Mouse (Mus musculus): ENCODE measurements around the gene Galnt18.

Galnt18 gene

DNA sequence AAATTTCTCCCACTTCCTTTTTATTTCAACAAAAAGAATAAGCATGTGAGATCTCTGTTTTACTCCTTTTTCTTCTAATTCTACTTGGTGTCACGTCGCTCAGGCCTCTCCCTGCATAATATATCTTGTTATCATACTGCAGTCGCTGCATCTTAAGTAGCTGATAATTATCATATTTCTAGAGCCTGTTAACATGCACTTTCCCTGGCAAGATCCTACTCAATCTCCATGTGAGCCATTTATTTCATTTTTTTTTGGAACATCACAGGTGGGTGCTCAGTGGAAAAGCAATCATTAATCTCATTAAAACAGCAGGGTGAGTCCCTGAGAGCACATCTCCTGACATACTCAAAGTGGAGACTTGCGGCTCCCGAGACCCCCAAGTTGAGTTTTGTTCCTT lies 143.3 kb downstream of the Galnt18 start:
- no peak for DNase-seq (ENCODE audit: low spot score)

DNA sequence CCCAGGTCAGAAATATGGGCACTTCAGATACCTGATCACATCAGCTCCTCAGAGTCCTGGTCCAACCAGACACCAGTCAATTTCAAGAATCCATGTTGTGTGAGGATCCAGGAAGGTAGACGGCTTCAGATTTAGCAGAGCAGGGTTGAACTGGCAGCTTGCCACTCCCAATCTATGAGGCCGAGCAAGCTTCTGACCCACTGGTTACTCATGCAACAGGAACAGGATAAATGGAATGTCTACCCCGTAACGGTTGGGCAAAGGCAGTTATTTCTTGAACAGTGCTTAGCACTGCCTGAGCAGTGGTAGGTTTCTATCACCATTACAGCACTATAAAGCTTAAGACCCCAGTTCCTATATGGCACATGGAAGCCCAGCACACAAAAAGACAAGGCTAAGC lies 148.5 kb downstream of the Galnt18 start:
- no peak for DNase-seq (ENCODE audit: low spot score)

DNA sequence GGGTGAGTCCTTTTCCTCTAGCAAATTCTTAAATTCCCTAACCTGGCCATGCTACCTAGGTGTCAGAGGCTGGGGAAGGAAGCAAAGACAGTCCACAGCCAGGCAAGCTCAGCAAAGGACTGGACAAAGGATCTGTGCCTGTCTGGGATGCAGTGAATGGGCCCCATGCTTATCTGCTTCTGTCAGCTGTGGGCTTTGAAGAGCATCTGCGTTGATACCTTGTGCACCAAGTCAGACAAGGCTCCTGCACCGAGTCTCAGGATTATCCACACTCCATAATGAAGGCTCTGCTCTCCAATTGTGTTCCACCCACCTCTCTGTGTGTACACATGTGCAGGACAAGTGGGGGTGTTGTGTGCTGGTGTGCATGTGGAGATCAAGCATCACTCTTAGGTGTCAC lies 153.5 kb downstream of the Galnt18 start:
- DNase-seq (ENCODE audit: low spot score) = no peak

DNA sequence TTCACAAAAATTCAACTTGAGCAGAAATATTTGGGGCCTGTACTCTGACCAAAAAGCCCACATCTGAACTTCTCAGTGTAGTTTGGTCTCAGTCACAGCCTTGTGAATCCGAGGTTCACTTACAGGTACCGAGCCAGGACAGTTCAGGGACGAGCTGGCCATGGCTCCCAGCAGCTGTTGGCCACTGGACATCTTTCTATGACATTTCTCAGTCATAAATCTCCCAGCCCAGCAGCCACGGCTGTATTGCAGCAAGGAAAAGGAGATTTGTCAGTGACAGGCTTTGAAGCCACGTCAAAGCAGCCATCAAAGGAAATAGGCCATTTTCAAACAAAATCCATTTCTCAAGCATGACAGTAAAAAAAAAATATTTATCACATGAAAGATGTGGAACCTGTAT lies 154.0 kb downstream of the Galnt18 start:
- DNase-seq (ENCODE audit: low spot score) = no peak

DNA sequence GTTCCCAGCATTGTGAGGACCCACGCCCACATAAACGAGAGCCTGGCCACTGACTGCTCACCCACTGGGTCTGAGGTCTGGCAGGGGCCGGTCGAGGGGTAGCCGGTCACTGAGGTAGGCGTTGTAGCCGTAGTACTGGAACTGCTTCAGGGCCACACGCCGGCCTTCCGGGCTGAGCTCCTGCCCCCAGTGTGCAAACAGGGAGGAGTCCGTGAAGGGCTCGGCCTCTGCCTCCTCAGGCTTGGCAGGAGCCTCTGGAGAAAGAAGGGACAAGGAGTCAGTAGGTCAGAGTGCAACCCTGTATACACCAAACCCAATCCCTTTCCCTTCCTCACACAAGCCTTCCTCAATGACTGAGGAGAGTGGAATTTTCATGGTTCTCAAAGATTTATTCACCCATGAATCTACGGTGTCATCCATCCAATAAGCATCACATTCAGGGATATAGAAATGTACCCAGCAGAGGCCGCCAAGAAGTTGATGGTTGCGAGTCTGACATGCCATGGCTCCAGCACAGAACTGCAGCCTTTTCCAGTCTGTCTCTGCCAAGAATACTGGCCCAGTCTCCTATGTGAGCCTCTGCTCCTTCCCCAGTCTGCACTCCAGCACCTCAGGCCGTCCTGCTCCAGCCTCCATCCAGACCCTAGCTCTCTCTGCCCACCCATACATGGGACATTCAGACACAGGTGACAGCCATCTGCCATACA lies 163.4 kb downstream of the Galnt18 start:
- DNase-seq (ENCODE audit: low spot score) = no peak

DNA sequence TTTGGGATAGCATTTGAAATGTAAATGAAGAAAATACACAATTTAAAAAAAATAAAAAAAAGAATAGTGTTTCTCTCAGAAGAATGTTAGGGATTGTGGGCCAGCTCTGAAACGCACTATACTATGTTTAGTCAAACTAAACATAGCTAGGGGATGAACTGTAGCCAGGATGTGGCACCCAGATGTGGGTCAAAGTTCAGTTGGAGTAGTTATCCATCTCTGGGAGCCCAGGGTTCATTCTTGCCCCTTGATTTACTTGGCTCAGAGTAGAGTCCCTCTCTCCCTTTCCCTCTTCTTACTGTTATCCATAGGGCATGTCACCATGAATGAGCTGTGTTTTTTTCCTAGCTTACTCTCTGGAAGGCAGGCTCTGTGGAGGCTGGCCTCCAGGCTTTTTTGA lies 165.3 kb downstream of the Galnt18 start:
- DNase-seq (ENCODE audit: low spot score) = no peak

DNA sequence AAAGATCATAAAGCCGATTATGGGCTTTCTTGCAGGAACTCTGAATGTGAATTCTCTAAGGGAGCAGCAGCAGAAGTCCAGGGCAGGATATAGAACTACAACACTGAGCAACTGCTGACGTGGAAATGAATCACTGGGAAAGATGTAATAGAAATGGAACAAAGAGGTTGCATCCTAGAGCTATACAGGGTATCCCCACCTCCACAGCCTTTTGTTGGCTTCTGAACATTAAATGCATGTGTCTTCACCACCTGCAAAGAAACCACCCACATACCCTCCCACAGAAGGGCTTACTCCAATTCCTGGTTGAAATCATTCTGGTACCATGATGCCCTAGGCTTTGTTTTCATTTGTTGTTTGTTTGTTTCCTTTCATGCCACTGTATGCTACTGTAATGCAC lies 172.3 kb downstream of the Galnt18 start:
- no peak for DNase-seq (ENCODE audit: low spot score)

DNA sequence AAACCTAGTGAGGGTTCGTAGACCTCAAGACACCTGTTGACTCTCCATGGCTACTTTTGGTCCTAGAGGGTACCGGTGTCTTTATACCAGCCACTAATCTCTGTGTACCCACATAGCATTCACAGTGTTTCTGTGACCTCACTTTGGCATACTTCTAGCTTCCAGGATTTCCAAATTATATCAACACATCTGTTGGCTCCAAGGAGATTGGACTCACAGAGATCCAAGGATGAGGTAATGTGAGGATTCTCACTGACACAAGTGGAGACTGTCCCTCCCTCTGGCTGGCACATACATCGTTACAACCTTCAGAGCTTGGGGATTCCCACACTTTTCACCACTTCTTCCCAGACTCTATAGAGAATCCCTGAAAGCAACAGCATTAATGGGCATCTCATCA lies 173.7 kb downstream of the Galnt18 start:
- no peak for DNase-seq (ENCODE audit: low spot score)

DNA sequence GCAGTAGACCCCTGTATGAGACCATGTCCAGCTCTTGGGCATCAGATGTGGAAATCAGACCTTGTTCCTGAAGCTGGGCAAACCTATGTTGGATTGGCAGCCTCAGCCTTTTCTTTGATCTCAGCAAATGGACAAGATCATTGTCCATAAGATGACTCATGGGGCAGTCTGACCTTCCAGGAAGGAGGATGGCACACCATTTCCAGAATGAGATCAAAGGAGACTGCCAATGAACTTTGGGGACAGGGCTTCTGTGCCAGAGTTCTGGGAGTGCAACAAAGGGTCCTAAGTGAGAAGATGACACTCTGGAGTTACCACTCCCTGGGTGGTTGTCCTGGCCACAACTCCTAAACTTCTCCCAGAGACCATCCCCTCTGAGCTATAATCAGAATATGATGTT lies 174.1 kb downstream of the Galnt18 start:
- DNase-seq (ENCODE audit: low spot score) = no peak

DNA sequence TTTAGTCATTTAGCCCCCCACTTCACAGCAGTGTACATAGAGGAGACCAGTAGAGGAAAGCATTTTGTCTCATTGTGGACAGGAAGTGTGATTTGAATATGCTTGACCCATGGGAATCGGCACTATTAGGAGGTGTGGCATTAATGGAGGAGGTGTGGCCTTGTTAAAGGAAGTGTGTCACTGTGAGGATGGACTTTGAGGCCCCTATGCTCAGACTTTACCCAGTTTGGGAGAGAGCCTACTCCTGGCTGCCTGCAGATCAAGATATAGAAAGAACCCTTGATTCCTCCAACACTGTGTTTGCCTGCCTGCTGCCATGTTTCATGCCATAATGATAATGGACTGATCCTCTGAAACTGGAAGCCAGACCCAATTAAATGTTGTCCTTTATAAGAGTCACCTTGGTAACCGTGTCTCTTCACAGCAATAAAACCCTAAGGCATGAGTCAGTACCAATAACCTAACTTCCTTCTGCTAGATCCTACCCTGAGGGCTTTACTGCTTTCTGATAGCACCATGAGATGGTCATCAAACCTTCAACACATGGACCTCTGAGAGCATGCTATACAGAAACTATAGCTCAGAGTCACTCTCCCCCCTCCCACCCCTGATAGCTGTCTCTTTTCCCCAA lies 175.1 kb downstream of the Galnt18 start:
- DNase-seq (ENCODE audit: low spot score) = no peak

DNA sequence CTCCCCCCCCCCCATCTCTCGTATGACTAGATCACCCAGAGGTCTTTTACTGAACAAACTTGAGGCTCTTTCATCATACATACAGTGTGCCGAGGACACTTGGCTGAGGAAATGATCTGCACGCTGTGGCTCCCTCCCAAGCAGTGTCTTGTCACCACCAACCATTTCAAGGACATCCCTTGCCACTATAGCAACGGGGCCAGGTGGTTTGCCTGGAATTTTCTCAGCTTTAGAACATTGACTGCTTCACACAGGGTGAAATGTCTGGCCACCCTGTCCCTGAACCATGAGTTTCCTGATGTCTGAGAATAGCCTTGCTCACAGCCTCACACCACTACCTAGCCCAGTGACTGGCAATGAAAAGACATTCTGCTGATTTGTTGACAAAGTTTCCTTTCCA lies 176.6 kb downstream of the Galnt18 start:
- DNase-seq (ENCODE audit: low spot score) = no peak

DNA sequence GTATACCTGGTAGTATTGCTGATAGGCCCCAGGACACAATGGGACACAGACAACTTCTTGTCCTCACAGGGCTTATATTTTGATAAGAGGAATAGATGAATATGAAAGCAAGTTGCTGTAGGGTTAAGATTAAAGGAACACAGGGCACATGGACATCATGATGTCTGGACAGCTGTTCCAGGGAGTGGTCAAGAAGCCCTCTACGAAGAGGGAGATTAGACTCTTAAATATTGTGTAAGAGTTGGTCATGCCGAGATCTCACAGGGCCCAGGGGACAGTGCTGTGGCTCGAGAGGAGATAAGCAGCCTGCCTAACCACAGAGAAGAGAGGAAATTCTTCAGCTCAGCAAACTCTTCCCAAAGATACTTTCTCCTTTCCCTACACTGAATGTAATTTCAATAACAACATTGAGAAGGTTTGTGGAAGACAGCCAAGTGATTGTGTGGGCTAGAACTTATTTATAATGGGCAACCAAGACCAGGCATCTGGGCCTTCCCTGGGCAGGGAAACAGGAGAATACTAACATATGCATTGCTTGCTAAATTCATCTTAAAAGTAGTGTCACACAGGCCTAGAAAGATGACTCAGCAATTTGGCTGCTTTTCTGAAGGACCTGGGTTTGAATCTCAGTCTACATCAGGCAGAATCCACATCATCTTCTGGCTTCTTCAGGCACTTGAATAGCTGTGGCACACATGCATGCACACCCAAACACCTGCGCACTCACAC lies 178.3 kb downstream of the Galnt18 start:
- no peak for DNase-seq (ENCODE audit: low spot score)

DNA sequence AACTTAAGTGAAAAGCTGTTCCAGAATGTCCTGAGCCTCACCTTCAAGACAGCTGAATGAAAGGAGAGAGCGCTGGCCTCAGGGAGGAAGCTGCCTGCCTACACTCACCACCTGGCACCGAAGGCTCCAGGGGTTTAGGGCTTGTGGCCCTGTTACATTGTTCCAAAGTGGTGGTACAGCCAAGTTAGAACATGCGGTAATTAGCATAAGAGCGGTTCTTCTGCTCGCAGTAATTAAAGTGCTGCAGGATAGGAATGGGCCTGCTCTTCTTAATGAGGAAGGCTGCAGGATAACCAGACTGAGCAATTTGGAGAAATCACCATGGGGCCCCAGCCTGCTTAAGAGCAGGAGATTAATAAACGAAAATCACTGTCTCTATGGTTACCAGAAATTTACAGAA lies 179.0 kb downstream of the Galnt18 start:
- DNase-seq (ENCODE audit: low spot score) = no peak

DNA sequence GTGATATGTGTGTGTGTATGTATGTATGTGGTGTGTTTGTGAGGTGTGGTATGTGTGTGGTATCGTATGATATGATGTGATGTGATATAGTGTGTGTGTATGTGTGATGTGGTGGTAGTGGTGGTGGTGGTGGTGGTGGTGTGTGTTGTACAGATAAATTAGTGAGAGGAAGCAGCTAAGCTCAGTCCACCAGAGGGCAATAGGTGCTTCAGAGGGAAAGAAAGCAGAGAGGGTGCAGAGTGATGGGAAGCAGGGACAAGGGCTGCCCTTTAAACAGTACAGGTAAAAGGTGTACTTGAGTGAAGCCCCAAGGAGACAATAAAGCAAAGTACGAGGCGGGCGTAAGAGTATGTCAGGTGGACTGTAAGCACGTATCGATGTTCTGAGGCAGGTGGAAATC lies 186.1 kb downstream of the Galnt18 start:
- no peak for DNase-seq (ENCODE audit: low spot score)

DNA sequence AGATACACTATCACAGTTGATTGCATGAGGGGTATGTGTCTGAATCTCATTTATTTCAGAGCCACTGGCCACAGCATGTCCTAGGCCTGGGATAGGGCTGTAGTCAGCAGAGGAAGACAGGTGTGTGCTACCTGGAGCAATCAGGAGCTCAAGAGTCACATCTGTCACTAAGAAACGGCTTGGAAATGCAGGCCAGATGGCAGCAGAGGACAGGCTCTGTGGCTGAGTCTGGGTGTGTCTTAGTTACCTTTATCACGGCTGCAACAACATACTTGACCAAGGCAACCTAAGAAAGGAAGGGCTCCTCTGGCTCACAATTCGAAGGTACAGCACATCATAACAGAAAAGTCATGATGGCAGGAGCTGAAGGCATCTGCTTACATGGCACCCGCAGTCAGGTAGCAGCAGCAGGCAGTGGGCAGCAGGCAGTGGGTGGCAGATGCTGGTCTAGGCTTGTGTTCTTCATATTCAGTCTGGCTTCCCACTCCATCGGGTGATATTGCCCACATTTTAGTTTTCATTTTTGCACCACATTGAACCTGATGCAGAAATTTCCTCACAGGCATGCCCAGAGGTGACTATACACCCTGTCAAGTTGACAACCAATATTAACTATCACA lies 190.2 kb downstream of the Galnt18 start:
- no peak for DNase-seq (ENCODE audit: low spot score)

DNA sequence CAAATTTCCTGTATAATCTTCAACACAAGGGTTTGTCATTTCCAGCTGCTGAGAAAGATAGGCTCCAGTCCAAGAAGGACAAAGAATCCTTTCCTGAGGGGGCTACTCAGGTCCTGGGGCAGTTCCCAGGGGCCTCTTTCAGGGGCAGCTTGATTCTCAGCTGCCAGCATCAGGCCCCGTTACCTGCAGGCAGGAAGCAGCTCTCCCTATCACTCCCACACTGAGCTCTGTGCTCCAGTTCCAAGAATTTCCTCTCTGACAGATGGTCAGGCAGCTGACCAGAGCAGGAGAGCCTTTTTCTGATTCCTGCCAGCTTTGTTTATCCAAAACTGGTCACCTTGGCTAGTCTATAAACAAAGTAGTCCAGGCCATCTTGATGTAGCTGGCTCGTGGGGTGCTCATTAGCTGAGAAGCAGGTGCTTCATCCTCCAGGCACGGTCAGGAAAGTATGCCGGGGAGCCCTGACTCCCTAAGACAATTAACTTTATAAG lies 191.4 kb downstream of the Galnt18 start:
- DNase-seq (ENCODE audit: low spot score) = no peak

DNA sequence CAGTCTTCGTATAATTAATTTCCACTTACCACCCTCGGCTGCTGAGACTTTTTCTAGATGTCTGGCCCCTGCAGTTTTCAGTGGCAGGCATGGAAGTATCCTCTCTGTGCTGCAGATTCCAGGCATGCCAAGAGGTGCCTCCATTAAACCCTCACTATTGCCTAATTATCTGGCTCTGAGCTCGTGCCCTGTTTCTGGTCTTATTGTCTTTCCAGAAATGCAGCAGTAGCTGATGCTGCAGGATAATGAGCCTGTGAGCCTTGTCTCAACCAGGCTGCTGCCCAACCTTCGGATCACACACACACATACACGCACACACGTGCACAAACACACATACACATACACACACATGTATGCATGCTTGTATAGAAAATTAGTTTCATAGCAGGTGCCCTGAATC lies 199.2 kb downstream of the Galnt18 start:
- no peak for DNase-seq (ENCODE audit: low spot score)

DNA sequence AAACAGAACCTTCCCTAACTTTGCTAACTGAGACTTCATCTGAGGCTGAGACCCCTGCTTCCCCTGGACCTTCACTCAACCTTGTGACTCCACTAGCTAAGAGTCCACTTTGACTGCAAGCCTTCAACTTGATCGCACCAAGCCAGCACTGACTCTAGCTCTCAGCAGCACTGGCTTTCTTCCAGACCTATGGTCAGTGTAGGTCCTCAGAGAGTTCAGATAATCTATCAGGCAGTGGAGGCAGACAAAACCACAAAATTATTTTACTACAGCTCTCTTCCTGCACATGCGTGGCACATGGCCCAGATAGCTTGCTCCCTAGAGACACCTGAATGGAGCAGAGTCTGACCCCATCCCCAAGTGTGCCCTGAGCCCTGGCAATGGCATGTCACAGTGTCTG lies 204.7 kb downstream of the Galnt18 start:
- DNase-seq (ENCODE audit: low spot score) = no peak

DNA sequence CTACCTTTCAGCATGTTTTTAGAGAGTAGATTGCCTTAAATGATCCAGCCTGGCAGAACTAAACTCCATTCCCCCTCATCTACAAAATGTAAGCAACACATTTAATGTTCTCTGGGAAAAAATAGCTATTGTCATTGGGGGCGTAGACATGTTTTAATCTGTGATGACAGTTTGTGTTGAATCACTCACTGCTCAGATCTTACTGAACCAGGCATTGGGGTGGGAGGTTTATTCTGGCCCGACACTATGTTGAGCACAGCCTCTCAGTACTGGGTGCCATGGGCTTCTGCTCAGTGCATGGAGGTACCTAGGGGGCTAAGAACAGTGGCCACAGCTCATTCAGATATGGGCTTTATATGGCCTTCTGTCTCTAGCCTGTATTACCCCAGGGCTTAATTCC lies 207.4 kb downstream of the Galnt18 start:
- no peak for DNase-seq (ENCODE audit: low spot score)

DNA sequence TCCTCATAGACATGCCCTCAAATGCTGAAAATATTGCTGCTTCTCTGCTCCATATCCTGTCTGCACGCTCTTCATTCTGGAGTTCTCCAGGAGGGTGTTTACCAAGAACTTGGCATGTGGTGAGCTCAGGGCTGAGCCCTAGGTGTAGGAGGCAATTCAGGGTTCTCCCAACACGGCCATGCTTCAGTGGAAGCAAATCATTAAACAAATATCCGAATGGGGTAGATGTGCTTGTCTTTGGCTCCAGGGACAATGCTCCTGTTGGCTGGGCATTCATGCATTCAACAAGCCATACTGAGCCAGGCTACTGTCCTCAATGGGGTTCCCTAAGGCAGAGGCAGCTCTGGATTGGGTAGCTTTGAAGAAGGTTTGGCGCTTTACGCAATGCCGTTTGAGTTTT lies 212.9 kb downstream of the Galnt18 start:
- no peak for DNase-seq (ENCODE audit: low spot score)

DNA sequence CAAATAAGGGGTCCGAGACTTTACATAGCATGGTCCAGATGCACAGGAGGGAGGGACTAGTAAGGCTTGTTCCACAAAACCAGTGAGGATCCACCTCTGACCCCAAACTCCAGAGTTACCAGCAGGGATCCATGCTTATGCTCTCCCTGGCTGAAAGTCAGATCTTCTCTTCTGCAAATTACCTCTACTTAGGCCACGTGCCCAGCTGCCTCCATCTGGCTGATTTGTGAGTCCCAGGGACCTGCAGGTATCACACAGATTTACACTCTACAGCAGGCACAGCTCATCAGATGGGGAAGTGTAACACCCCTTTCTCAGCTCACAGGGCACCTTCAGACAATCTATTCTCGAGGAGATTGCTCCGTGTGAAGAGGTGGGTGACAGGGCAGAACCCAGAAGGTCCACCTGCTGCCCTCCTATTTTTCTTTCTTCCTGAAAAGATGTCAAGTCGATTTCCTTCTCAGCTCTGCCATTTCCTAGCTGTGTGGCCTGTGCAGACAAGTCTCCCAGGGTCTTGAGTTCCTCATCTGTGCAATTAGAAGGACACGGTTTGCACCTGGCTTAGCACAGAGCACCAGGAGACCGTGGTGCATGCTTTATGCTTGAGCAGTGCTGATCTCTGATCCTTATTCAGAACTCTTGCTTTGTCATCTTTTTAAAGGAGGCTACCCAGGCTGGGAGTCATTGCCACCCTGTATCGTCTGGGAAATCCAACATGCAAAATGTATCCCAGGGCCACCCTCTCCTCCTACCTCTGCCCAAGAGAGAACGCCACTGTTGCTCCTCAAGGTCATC lies 216.3 kb downstream of the Galnt18 start:
- no peak for DNase-seq (ENCODE audit: low spot score)

DNA sequence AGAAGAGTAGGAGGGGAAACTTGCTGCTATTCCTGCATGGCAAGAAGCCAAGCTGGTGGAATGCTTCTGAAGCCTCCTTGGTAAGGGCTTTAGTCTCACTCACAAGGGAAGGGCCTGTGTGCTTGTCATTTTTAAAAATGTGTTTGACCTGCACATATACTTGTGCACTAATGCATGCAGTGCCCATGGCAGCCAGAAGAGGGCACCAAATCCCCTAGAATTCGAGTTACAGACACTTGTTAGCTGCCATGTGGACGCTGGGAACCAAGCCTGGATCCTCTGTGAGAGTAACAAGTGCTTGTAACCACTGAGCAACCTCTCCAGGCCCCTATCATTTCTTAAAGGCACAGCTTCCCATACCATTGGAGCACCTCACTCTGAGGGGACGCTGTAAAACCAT lies 219.7 kb downstream of the Galnt18 start:
- DNase-seq (ENCODE audit: low spot score) = no peak

Data from urinary bladder, postnatal 10 days (tissue).